Mouse (Mus musculus) lung, postnatal 10 days (tissue): ENCODE data around the gene Pde8a.
A peak's percentile ranks its signal among the peaks of the same experiment; 100 is the strongest.

Experiments used
- DNase-seq: peaks from one replicate; pipeline ENCODE4 v3.0.0; 2021

Pde8a gene

GRCm38 (mm10) chr7:81211760-81212159 lies 1.6 kb upstream of the Pde8a start:
- peak; percentile 37 for DNase-seq

DNA sequence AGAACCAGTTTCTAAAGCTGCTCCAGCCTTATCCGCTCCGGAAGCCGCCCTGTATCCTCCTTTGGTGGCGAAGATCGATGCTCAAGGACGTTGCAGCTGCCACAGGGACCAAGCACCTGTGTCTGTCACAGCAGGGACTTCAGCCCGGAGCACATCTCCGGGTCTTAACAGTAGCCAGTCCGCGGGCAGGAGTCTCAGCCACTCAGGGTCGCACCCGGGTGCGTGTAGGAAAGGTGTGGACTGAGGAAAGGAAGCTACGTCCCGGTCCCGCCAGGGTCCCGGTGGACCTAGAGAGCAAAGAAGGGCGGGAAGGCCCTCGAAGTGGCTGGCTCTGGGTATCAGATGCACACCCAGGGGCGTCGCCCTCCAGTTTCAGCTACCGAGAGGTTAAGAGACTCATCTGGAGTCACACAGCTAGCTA lies 1.1 kb upstream of the Pde8a start:
- DNase-seq = peak; percentile 67

DNA sequence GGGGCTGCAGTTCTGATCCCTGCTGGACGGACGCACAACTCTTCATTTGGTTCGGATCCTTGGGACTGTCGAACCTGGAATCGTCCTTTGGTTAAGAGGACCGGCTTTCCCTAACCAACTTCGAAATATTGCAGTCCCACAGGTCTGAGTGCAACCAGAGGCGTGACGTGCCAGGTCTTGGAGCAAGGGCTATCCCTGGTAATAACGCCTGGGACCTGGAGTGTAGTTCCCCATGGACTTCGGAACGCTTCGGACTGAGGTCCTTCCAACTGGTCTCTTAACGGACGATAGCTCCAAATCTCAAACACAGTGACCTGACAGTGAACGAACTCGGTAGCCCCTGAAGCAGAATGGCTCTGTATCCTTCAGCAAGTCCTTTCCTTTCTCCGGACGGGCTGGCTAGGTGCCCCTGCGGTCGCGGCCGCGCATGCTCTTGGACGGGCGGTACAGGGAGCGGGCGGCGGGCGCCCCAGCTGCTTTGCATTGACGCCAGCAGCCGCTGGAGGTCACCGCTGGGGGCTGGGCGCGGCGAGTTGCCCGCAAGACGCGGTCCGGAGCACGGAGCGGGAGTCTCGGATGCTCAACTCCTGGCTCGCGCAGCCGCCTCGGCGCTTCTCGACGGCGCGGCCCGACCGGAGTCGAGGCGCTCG lies 574 bp upstream of the Pde8a start:
- peak; percentile 97 for DNase-seq

- no peak for DNase-seq
Measured at GRCm38 (mm10) chr7:81214153-81214907, 934 bp downstream of the Pde8a start.

GRCm38 (mm10) chr7:81215950-81216349 lies 2.6 kb downstream of the Pde8a start:
- DNase-seq = no peak

DNA sequence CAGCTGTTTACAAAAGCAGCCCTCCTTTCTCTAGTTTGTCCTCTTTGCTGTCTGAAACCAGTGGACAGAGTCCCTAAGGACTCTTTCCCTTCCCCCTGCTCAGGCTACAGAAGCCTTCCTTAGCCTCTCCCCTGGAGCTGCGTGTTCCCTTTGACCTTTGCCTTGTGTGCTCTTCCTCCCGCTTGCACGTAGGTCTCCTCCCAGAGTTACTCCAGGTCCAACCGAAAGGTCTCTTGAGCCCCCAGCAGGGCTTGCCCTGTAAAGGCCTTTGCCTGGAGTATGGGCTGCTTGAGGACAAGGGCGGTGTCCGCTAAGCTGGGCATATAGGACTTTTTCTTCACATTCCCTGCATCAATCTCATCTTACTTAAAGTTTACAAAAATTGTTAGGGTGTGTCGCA lies 5.9 kb downstream of the Pde8a start:
- DNase-seq = no peak

DNA sequence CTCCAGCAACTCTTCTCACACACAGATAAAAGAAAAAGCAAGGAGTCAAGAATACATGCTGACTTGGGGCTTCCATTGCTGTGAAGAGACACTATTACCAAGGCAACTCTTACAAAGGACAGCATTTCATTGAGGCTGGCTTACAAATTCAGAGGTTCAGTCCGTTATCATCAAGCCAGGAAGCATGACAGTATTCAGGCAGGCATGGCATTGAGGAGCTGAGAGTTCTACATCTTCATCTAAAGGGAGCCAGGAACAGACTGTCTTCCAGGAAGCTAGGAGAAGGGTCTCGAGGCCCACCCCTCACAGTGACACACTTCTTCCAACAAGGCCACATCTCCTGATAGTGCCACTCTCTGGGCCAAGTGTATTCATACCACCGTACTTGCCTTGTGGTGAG lies 7.0 kb downstream of the Pde8a start:
- no peak for DNase-seq

DNA sequence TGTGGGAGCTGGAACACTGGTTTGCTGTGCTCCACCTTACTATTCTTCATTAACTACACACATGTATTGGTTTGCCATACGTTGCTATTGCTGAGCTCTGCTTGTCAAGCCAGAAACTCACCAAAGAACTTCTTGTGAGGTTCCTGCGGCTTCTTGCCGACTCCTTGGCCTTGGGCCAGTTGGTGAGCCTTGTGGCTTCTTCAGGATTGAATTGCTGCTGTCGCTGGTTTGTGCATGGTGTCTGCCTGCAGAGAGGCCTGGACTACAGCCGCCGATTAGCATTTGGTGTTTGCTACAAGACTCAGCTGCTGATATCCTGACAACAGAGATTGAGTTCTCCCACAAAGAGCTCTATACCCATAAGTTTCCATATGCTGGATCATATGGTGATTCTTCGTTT lies 10.9 kb downstream of the Pde8a start:
- no peak for DNase-seq

GRCm38 (mm10) chr7:81230091-81230792 lies 16.8 kb downstream of the Pde8a start:
- DNase-seq = no peak

GRCm38 (mm10) chr7:81232674-81233073 lies 19.3 kb downstream of the Pde8a start:
- DNase-seq = no peak

GRCm38 (mm10) chr7:81235117-81235516 lies 21.7 kb downstream of the Pde8a start:
- DNase-seq = no peak

DNA sequence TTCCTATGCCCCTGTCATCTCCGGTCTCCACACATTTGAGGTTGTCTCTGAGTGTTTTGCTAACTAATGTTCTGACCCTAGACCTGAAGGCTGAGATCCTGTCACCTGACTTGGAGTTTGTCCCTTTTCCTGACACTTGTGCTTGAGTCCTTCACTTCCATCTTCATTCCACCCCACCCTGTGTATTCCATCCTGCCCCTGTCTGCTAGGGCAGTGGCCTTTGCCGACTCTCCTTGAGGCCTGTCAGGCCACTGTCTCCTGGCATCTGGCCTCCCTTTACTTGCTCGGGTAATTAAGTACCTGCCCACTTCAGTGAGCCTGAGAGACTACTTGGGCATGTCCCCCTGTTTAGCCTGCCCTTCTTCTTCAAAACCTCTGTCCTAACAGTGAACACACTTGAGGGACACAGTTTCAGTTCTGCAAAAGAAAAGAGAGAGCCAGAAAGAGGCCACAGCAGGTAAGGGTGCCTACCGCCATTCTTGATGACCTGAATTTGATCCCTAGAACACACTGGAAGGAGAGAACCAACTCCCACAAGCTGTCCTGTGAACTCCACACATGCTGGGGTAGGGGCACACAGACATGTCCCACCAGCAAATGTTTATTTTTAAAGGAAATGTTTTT lies 22.3 kb downstream of the Pde8a start:
- no peak for DNase-seq

DNA sequence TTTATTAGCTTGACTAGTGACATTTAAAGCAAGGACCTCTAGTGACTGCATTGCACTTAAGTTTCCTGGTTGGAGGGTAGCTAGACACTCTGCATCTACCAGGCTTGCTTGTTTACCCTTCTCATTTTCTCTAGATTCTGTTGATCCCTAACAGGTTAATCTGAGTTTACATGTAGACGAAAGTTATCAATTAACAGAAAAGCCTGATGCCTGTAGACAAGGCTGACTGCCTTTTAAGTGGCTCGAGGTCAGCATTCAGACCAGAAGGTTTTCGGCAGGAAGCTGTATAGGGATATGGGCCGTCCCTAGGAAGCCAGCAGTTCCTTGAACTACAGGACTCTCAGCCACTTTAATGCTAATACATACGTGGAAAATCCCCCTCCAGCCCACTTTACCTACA lies 30.0 kb downstream of the Pde8a start:
- no peak for DNase-seq

GRCm38 (mm10) chr7:81249854-81250279 lies 36.5 kb downstream of the Pde8a start:
- DNase-seq = no peak

- DNase-seq = no peak
Measured at GRCm38 (mm10) chr7:81250601-81251000, 37.2 kb downstream of the Pde8a start.

- no peak for DNase-seq
Measured at GRCm38 (mm10) chr7:81251521-81251920, 38.1 kb downstream of the Pde8a start.

DNA sequence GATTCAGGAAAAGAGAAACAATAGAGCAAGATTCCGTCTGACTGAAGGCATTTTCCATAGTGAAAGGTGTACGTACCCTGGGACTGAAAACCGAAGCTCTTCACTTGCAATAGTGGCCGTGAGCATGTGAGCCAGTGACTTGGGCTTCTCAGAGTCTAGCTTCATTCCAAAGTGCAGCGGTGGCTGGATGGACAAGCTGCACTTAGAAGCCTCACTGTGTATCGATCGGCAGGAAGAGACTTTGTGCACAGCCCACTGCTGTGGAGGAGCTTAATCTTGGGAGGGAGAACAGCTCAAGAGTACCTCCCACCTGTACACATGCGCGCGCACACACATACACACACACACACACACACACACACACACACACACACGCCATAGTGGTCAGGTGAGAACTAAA lies 39.9 kb downstream of the Pde8a start:
- no peak for DNase-seq

- no peak for DNase-seq
Measured at GRCm38 (mm10) chr7:81254579-81254978, 41.2 kb downstream of the Pde8a start.

DNA sequence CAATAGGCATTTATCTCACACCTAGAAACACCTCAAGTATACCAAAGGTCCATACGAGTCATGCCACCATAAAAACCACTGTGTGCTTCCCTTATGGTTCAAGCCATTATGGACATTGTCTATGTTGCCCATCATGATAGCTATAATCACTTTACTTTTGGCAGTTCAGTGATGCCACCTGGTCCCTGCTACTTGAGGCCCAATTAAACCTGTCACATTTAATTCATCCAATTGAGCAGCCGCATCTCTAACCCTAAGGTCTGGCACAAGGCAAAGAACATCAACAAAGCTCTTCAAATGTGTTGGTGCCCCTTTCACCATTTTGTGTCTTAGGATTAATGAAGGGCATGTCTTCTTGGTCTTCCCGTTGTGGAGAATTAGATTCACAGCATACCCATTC lies 42.1 kb downstream of the Pde8a start:
- DNase-seq = no peak

DNA sequence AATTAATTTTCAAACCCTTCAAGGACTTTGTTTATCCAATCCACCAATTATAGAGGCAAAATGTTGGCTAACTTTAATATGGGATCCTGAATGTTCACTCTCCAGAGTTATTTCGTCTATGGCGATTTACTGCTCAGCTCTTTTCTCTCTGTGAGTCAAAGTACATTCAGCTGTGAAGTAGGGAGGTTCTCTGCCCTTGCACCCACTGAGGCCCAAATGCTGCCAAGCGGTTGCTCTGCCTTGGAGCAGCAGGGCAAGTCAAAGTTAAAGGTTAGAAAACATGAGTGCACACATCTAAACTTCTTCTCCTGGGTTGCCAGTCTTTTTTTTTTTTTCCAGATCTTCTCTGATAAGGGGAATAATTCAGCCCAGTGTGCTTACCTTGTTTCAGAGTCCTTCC lies 43.4 kb downstream of the Pde8a start:
- no peak for DNase-seq

DNA sequence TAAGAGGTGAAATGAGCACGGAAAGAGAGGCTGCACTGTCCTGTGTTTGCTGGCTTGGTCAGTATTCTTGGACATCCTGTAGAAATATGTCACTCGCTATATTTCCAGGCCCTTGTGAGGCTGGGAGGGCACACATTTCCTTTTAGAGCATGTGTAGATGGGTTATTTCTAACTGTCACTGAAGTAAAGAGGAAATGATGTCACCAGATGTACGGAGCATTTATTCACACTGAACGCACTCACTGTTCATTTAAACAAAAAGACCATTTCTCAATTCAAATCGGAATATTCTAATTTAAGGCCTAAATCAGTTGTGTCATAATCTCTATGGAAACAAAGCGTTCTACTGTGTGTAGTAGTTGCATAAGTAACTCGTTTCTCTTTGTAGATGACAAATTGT lies 48.2 kb downstream of the Pde8a start:
- no peak for DNase-seq

DNA sequence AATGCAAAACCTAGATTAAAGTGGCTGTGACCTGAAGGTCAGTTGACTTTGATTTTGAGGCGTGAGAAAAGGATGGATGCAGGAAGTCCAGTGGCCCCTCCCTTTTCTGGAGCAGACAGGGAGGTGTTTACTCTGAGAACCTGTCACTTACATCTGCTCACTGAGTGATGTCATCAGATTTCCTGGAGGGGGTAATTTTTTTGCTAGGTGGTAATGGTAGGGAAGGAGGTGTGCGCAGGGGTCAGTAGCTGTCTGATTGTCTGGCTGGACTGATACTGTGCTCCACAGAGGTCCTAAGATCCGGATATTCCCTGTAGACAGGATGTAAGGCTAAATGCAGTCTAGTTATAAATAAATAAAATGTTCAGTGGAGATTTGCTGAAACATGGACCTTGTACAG lies 59.5 kb downstream of the Pde8a start:
- peak; percentile 26 for DNase-seq

GRCm38 (mm10) chr7:81278966-81279365 lies 65.6 kb downstream of the Pde8a start:
- DNase-seq = no peak

GRCm38 (mm10) chr7:81281240-81281639 lies 67.8 kb downstream of the Pde8a start:
- DNase-seq = no peak
